Mouse (Mus musculus) neural tube, embryonic 15.5 days (tissue): ENCODE data around the gene Mrpl39. TPM values are rescaled to one million over a fixed set of nuclear protein-coding genes. Genes with fewer than 3 reads are reported as not detected.

Experiments used
- microRNA counts: library from miRNA; unstranded; fragments of <30 nt; microRNA quantifications from one replicate; lab custom pipeline; 2016
- microRNA-seq: library from miRNA; unstranded; fragments of <30 nt; microRNA quantifications from one replicate; pipeline ENCODE4, GENCODE M21; 2017
- polyA plus RNA-seq: library from polyadenylated mRNA; unstranded; fragments of >200 nt; fragmentation: Nextera tagmentation; extraction: Ambion mirVana; gene quantifications from 2 replicates; pipeline ENCODE4 v1.2.1, GENCODE M21; 2015

Gene Mrpl39
- polyA plus RNA-seq, 1 experiment from 2014 or later: 38.7 TPM

MicroRNAs within 50 kb of the gene (microRNA counts, 519-probe panel; counts per million panel counts)
- microRNA mmu-miR-155 (lab: Ali Mortazavi, UCI): not detected

Small RNAs within 50 kb of the gene (microRNA-seq; reads per million reads assigned to microRNA genes)
- 69.8 reads per million, percentile 47 among the genes with 10 or more reads in this experiment for gene Mir155

Other genes starting within 250 kb of the Mrpl39 start
- gene A730009L09Rik, start 220.6 kb downstream of the Mrpl39 start, polyA plus RNA-seq: 0.41 TPM in 1 of 2 replicates, not detected in the other
- gene Jam2, start 38.4 kb upstream of the Mrpl39 start, polyA plus RNA-seq: 20.8 and 24.5 TPM in 2 replicates
- 14.7 and 17.0 TPM in 2 replicates for gene Gabpa, start 99.2 kb upstream of the Mrpl39 start, polyA plus RNA-seq
- gene Atp5j, start 99.9 kb upstream of the Mrpl39 start, polyA plus RNA-seq: 846 and 888 TPM in 2 replicates